Mouse (Mus musculus): ENCODE measurements around the gene Vpreb2. TPM values are rescaled to one million over a fixed set of nuclear protein-coding genes. Genes with fewer than 3 reads are reported as not detected.

The Vpreb2 gene
- polyA plus RNA-seq (2015; fragmentation: Illumina TruSeq; extraction: RNeasy Lipid Tissue Mini Kit (QIAGEN cat#74804); ENCODE audit: insufficient read depth, low replicate concordance), result not detected

GRCm38 (mm10) chr16:17980128-17980527, at the start of gene Vpreb2:
Gene Vpreb2, plus strand, starts transcription at chr16:17980428.

Other genes starting within 250 kb of the Vpreb2 start
- 40.6 TPM for gene Med15, start 247.5 kb upstream of the Vpreb2 start, polyA plus RNA-seq (2015; fragmentation: Illumina TruSeq; extraction: RNeasy Lipid Tissue Mini Kit (QIAGEN cat#74804); ENCODE audit: insufficient read depth, low replicate concordance)
- 11.1 TPM for gene Klhl22, start 220.8 kb upstream of the Vpreb2 start, polyA plus RNA-seq (2015; fragmentation: Illumina TruSeq; extraction: RNeasy Lipid Tissue Mini Kit (QIAGEN cat#74804); ENCODE audit: insufficient read depth, low replicate concordance)
- 1.4 TPM for gene Scarf2, start 183.1 kb upstream of the Vpreb2 start, polyA plus RNA-seq (2015; fragmentation: Illumina TruSeq; extraction: RNeasy Lipid Tissue Mini Kit (QIAGEN cat#74804); ENCODE audit: insufficient read depth, low replicate concordance)
- gene B830017H08Rik, start 147.3 kb upstream of the Vpreb2 start, polyA plus RNA-seq (2015; fragmentation: Illumina TruSeq; extraction: RNeasy Lipid Tissue Mini Kit (QIAGEN cat#74804); ENCODE audit: insufficient read depth, low replicate concordance), result not detected
- 6.8 TPM for gene Car15, start 142.1 kb upstream of the Vpreb2 start, polyA plus RNA-seq (2015; fragmentation: Illumina TruSeq; extraction: RNeasy Lipid Tissue Mini Kit (QIAGEN cat#74804); ENCODE audit: insufficient read depth, low replicate concordance)
- 1.1 TPM for gene Gm20518, start 88.8 kb upstream of the Vpreb2 start, polyA plus RNA-seq (2015; fragmentation: Illumina TruSeq; extraction: RNeasy Lipid Tissue Mini Kit (QIAGEN cat#74804); ENCODE audit: insufficient read depth, low replicate concordance)
- gene Tssk1, start 86.2 kb upstream of the Vpreb2 start, polyA plus RNA-seq (2015; fragmentation: Illumina TruSeq; extraction: RNeasy Lipid Tissue Mini Kit (QIAGEN cat#74804); ENCODE audit: insufficient read depth, low replicate concordance), result not detected
- gene Dgcr2, start 81.9 kb upstream of the Vpreb2 start, polyA plus RNA-seq (2015; fragmentation: Illumina TruSeq; extraction: RNeasy Lipid Tissue Mini Kit (QIAGEN cat#74804); ENCODE audit: insufficient read depth, low replicate concordance), result 28.6 TPM
- gene Tssk2, start 81.8 kb upstream of the Vpreb2 start, polyA plus RNA-seq (2015; fragmentation: Illumina TruSeq; extraction: RNeasy Lipid Tissue Mini Kit (QIAGEN cat#74804); ENCODE audit: insufficient read depth, low replicate concordance), result not detected
- gene Ess2, start 69.1 kb upstream of the Vpreb2 start, polyA plus RNA-seq (2015; fragmentation: Illumina TruSeq; extraction: RNeasy Lipid Tissue Mini Kit (QIAGEN cat#74804); ENCODE audit: insufficient read depth, low replicate concordance), result 26.0 TPM
- not detected for gene Gsc2, start 65.4 kb upstream of the Vpreb2 start, polyA plus RNA-seq (2015; fragmentation: Illumina TruSeq; extraction: RNeasy Lipid Tissue Mini Kit (QIAGEN cat#74804); ENCODE audit: insufficient read depth, low replicate concordance)
- gene Slc25a1, start 52.2 kb upstream of the Vpreb2 start, polyA plus RNA-seq (2015; fragmentation: Illumina TruSeq; extraction: RNeasy Lipid Tissue Mini Kit (QIAGEN cat#74804); ENCODE audit: insufficient read depth, low replicate concordance), result 34.9 TPM
- gene Dgcr6, start 72.4 kb downstream of the Vpreb2 start, polyA plus RNA-seq (2015; fragmentation: Illumina TruSeq; extraction: RNeasy Lipid Tissue Mini Kit (QIAGEN cat#74804); ENCODE audit: insufficient read depth, low replicate concordance), result 9.5 TPM
- 4.4 TPM for gene Prodh, start 109.8 kb downstream of the Vpreb2 start, polyA plus RNA-seq (2015; fragmentation: Illumina TruSeq; extraction: RNeasy Lipid Tissue Mini Kit (QIAGEN cat#74804); ENCODE audit: insufficient read depth, low replicate concordance)
- 0.51 TPM for gene Rtn4r, start 147.2 kb downstream of the Vpreb2 start, polyA plus RNA-seq (2015; fragmentation: Illumina TruSeq; extraction: RNeasy Lipid Tissue Mini Kit (QIAGEN cat#74804); ENCODE audit: insufficient read depth, low replicate concordance)
- not detected for gene Ccdc188, start 237.5 kb downstream of the Vpreb2 start, polyA plus RNA-seq (2015; fragmentation: Illumina TruSeq; extraction: RNeasy Lipid Tissue Mini Kit (QIAGEN cat#74804); ENCODE audit: insufficient read depth, low replicate concordance)

All from spleen, adult 10 weeks (tissue).